In the genomic region with DNA sequence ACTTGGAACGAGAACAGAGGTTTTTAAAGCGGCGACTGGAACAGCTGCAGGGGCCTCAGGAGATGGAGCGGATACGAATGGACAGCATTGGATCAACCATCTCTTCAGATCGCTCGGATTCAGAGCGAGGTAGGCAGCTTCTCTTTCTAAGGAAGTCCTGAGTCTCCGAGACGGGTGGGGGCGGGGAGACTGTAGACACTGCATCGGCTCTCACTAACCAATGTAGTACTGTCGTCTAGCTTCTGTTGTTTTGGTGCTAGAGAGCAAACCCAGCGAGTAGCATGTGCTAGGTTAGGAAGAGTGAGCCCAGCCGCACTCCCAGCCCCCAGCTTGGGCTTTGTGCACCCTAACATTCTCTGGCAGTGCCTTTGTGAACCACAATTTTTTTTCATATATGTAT, we compare ENCODE assay signal across 18 mouse cellular contexts. TPM values are rescaled to one million over a fixed set of nuclear protein-coding genes. Genes with fewer than 3 reads are reported as not detected.
A peak's percentile ranks its signal among the peaks of the same experiment; 100 is the strongest.
DNase-seq lines count a peak whose midpoint lies in the region; TF ChIP-seq lines count a peak whose summit lies in the region.
"Had no signal": no experiment of that assay in that cellular context is flagged by ENCODE, and none has a peak within 500 bp of the region (broad histone marks: within the 10 kb centered on the region; RNA-seq: fewer than 3 reads in every experiment).

No protein-coding gene starts in this region.

- peak overlapping the region; percentile 7; the same call in 1 of the 2 replicates for H3K27ac ChIP-seq in kidney, adult 2 months (ENCODE audit: insufficient read depth, low read depth, low read length)
- H3K27ac ChIP-seq in ES-Bruce4 (ENCODE audit: insufficient read depth, low read length): peak overlapping the region; percentile 41; the same call in 1 of the 2 replicates
- H3K27ac ChIP-seq: intestine, embryonic 15.5 days; neural tube, embryonic 12.5 days had no signal

- H3K9me3 ChIP-seq in ES-Bruce4 (replicated peaks; ENCODE audit: control insufficient read depth, insufficient read depth, low read length, poor library complexity, severe bottlenecking): no peaks in the 10 kb centered on the region
- H3K9me3 ChIP-seq: intestine, embryonic 15.5 days; neural tube, embryonic 12.5 days had no signal

- WGBS in kidney, adult 2 months: 65% methylated on average over 15 of the region's 15 CpGs

- peak overlapping the region; percentile 1 for H3K4me3 ChIP-seq in kidney, adult 2 months (ENCODE audit: insufficient read depth, low read depth, low read length)
- peak overlapping the region; percentile 7; the same call in 1 of the 2 replicates for H3K4me3 ChIP-seq in ES-Bruce4 (ENCODE audit: low read depth, low read length)
- H3K4me3 ChIP-seq: erythroblast, embryonic 14.5 days; intestine, embryonic 15.5 days; neural tube, embryonic 12.5 days had no signal

- no peaks in the 10 kb centered on the region; the same call in 1 of the 2 replicates for H3K36me3 ChIP-seq in kidney, adult 2 months (ENCODE audit: control insufficient read depth, insufficient read depth, low read length)
- peaks cover 15% of the 10 kb centered on the region for H3K36me3 ChIP-seq in ES-Bruce4 (ENCODE audit: control insufficient read depth, insufficient read depth, low read length, poor library complexity, severe bottlenecking)

- no peak for TF ChIP-seq CTCF in kidney, adult 2 months (conservative IDR thresholded peaks at IDR 0.05; ENCODE audit: insufficient read depth, insufficient read length, low read depth, low read length)
- TF ChIP-seq CTCF in ES-Bruce4 (IDR thresholded peaks at IDR 0.05; ENCODE audit: low read depth, low read length): no peak

- peak overlapping the region; percentile 58 for H3K9ac ChIP-seq in ES-Bruce4 (ENCODE audit: low read depth, poor library complexity, severe bottlenecking)
- H3K9ac ChIP-seq: intestine, embryonic 15.5 days; neural tube, embryonic 12.5 days had no signal

- no peak for TF ChIP-seq POLR2A in kidney, adult 2 months (IDR thresholded peaks at IDR 0.05; ENCODE audit: low read depth, low read length)
- TF ChIP-seq POLR2A in ES-Bruce4 (IDR thresholded peaks at IDR 0.05; ENCODE audit: insufficient read depth, low read length): no peak

- H3K4me1 ChIP-seq in kidney, adult 2 months (ENCODE audit: control insufficient read depth, insufficient read depth, low read length): peaks cover 4% of the 10 kb centered on the region; the same call in 1 of the 2 replicates
- peaks cover 3% of the 10 kb centered on the region for H3K4me1 ChIP-seq in ES-Bruce4 (ENCODE audit: control insufficient read depth, insufficient read depth, low read length)

- TF ChIP-seq EP300 in ES-Bruce4 (IDR thresholded peaks at IDR 0.05; ENCODE audit: insufficient read depth, low read depth, low read length): no peak

- peak; percentile 24 to 33 for DNase-seq in cerebellum, postnatal 25 days
- DNase-seq in cerebellum, postnatal 36 days: no peak
- no peak for DNase-seq in kidney, adult 2 months
- no peak for DNase-seq in kidney, adult 11 months
- DNase-seq in ZHBTc4 (ENCODE audit: low read depth, low spot score): peak; percentile 71
- DNase-seq in ovary, postnatal 10 days (ENCODE audit: low spot score): no peak
- DNase-seq in embryo, embryonic 11 days: no peak

- no peaks in the 10 kb centered on the region for H3K27me3 ChIP-seq in kidney, adult 2 months (replicated peaks; ENCODE audit: control insufficient read depth, insufficient read depth, low read length)
- H3K27me3 ChIP-seq in ES-Bruce4 (ENCODE audit: control insufficient read depth, insufficient read depth, low read length, poor library complexity, severe bottlenecking): no peaks in the 10 kb centered on the region
- H3K27me3 ChIP-seq: intestine, embryonic 15.5 days; neural tube, embryonic 12.5 days had no signal

RNA-seq across cellular contexts. Expression of a gene that starts 1.3 kb away (rescaled TPM):
- not detected in 2 replicates for polyA plus RNA-seq in kidney, adult 2 months (2012; rRNA removed)
- polyA plus RNA-seq in ES-Bruce4 (2011; ENCODE audit: insufficient read depth, insufficient read length, low read depth, missing spikeins): not detected in 2 replicates
- polyA plus RNA-seq: C2C12; erythroblast, embryonic 14.5 days; heart, embryonic 14.5 days; large intestine, adult 2 months; limb, embryonic 14.5 days; liver, postnatal 0 days; midbrain, embryonic 16.5 days; neural tube, embryonic 12.5 days; thymus, adult 2 months had no signal

RNA-seq across cellular contexts. Expression of a gene that starts 20.1 kb away (rescaled TPM):
- polyA plus RNA-seq in kidney, adult 2 months (2012; rRNA removed): 3.4 and 5.9 TPM in 2 replicates
- polyA plus RNA-seq in ES-Bruce4 (2011; ENCODE audit: insufficient read depth, insufficient read length, low read depth, missing spikeins): 72.0 and 77.6 TPM in 2 replicates

RNA-seq across cellular contexts. Expression of a gene that starts 59.9 kb away (rescaled TPM):
- 38.9 and 41.7 TPM in 2 replicates for polyA plus RNA-seq in kidney, adult 2 months (2012; rRNA removed)
- polyA plus RNA-seq in ES-Bruce4 (2011; ENCODE audit: insufficient read depth, insufficient read length, low read depth, missing spikeins): 34.7 and 36.5 TPM in 2 replicates

Comparison
In these comparisons a context has a peak if more than half of its experiments do, and no peak if none do; other contexts are left out.
1. DNase-seq: peak in cerebellum, postnatal 25 days (2 of 2) and ZHBTc4 (single experiment); none in cerebellum, postnatal 36 days (0 of 2), kidney, adult 2 months (single experiment), kidney, adult 11 months (single experiment), ovary, postnatal 10 days (single experiment) and embryo, embryonic 11 days (single experiment).
2. RNA of a gene that starts 20.1 kb away (polyA plus RNA-seq): 72.0 to 77.6 TPM in ES-Bruce4; 3.4 to 5.9 TPM in kidney, adult 2 months; every median in the first group is over 10 times any median in the second.